Mouse (Mus musculus) stomach, postnatal 0 days (tissue): ENCODE measurements around the gene Cfap52.

Experiments used
- CTCF ChIP-seq: IDR thresholded peaks from 2 replicates; pipeline ENCODE4 v1.5.1; 2016; ENCODE audit warnings: antibody characterized with exemption, low read depth, mild to moderate bottlenecking, moderate library complexity
- EP300 ChIP-seq: optimal IDR thresholded peaks from 2 replicates; pipeline ENCODE3; 2016; ENCODE audit warnings: antibody characterized with exemption

DNA sequence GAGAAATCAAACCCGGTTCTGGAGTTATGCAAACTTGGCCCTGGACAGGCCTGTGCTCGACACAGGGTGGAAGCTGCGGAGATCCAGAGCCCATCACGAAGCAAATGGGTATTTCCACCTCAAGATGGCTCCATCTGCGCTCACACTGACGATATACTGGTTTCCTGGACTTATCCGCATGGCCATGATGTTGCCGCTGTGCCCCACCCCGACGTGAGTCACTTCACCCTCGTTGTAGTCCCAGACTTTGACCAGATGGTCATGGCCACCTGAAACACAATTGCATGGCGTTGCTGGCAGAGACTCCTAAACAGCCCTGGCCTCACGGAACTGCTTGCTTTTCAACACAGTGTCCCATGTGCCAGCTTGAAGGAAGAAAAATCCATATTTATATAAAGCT, 40.5 kb downstream of the Cfap52 start:
- TF ChIP-seq EP300 (no peak), CTCF (no peak)
